Mouse (Mus musculus): ENCODE data around the gene Stard10. TPM values are rescaled to one million over a fixed set of nuclear protein-coding genes. Genes with fewer than 3 reads are reported as not detected.

Gene Stard10
- total RNA-seq, 1 experiment: 15.2 TPM

DNA sequence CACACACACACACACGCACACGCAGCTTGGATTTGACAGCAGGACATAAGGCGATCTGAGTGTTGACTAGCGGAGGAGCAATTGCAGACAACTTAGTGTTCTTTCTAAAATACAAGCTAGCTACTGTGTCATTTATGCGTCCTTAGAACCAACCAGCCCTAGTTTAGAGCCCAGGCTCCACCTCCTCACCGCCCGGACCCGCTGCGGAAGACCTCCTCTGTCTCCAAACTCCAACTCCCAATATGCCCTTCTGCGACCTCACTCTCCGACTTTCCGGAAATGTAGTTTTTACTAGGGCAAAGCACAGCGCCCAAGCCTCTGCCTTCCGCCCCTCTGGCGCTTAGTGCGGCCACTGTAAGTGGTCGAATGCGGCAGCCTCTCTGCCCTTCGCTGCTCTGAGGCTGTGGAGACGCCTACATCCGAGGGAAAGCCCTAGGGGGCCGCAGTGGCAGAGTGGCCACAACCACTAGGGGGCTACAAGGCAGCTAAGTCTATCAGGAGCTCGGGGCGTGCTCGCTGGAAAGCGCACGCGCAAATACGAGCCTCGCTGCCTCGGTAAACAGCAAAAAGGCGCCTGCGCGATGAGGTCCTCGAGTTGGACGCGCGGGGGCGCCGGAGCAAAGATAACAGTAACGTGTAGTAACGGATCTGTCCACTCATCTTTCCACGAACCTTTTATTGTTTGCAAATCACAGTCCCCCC is 6.4 kb upstream of the Stard10 start:
- peak; percentile 97 for DNase-seq (ENCODE audit: low read depth, low spot score)
- H3K4me3 ChIP-seq (ENCODE audit: insufficient read depth in 1 of 2, low read depth in 1 of 2, low read length in 2 of 2, poor library complexity in 1 of 2, severe bottlenecking in 1 of 2): peak overlapping the region; percentile 68 to 91
- peak overlapping the region; percentile 52 for H3K27ac ChIP-seq (ENCODE audit: insufficient read depth, low read depth, low read length, poor library complexity, severe bottlenecking)
- H3K9ac ChIP-seq (ENCODE audit: insufficient read depth, low read depth, low read length, poor library complexity, severe bottlenecking): peak overlapping the region; percentile 72
- TF ChIP-seq HCFC1 (IDR thresholded peaks at IDR 0.05; ENCODE audit: borderline replicate concordance, insufficient read depth, low read length): peak; percentile 77; the same call in 1 of the 2 replicates
- 0 out of 2 replicates have a peak, but pooled peaks have one; percentile 28 for TF ChIP-seq ZC3H11A (IDR thresholded peaks at IDR 0.05; ENCODE audit: borderline replicate concordance, low read depth, low read length)
- TF ChIP-seq MAFK (IDR thresholded peaks at IDR 0.05; ENCODE audit: insufficient read depth, low read depth, low read length): 0 out of 2 replicates have a peak, but pooled peaks have one; percentile 14
- no peak for TF ChIP-seq ZNF384 (IDR thresholded peaks at IDR 0.05; ENCODE audit: low read depth, low read length)
- no peak for TF ChIP-seq CHD2 (IDR thresholded peaks at IDR 0.05; ENCODE audit: low read depth, low read length)
- no peaks in the 10 kb centered on the region for H3K36me3 ChIP-seq (ENCODE audit: control insufficient read depth, insufficient read depth, low read length, poor library complexity, severe bottlenecking)
- no peaks in the 10 kb centered on the region for H3K9me3 ChIP-seq (ENCODE audit: control insufficient read depth, insufficient read depth, low read depth, low read length)
- in situ Hi-C loops (cut with MboI; ENCODE audit: low sequenced_read_pairs in 2 of 2, unreplicated experiment in 2 of 2): no loop called here
- peaks cover 0 to 3% of the 10 kb centered on the region in 2 experiments; a peak in 1 of 4 replicates for H3K4me1 ChIP-seq (ENCODE audit: control insufficient read depth in 2 of 2, insufficient read depth in 2 of 2, low read length in 2 of 2, poor library complexity in 1 of 2)

GRCm38 (mm10) chr7:101311061-101311460 is 5.8 kb upstream of the Stard10 start:
- no peak for DNase-seq (ENCODE audit: low read depth, low spot score)
- Histone ChIP-seq H3K36me3 (ENCODE audit: control insufficient read depth, insufficient read depth, low read length, poor library complexity, severe bottlenecking) (no peaks in the 10 kb centered on the region), H3K9ac (ENCODE audit: insufficient read depth, low read depth, low read length, poor library complexity, severe bottlenecking) (no peak overlapping the region; the same call in 1 of the 2 replicates), H3K9me3 (ENCODE audit: control insufficient read depth, insufficient read depth, low read depth, low read length) (no peaks in the 10 kb centered on the region), H3K27ac (ENCODE audit: insufficient read depth, low read depth, low read length, poor library complexity, severe bottlenecking) (no peak overlapping the region), H3K4me3 (ENCODE audit: insufficient read depth in 1 of 2, low read depth in 1 of 2, low read length in 2 of 2, poor library complexity in 1 of 2, severe bottlenecking in 1 of 2) (peak overlapping the region in 1 of 2 experiments; percentile 11; a peak in 1 of 4 replicates), H3K4me1 (ENCODE audit: control insufficient read depth in 2 of 2, insufficient read depth in 2 of 2, low read length in 2 of 2, poor library complexity in 1 of 2) (peaks cover 0 to 3% of the 10 kb centered on the region in 2 experiments; a peak in 1 of 4 replicates)
- no peak for TF ChIP-seq ZNF384 (IDR thresholded peaks at IDR 0.05; ENCODE audit: low read depth, low read length)
- no peak for TF ChIP-seq MAFK (IDR thresholded peaks at IDR 0.05; ENCODE audit: insufficient read depth, low read depth, low read length)
- TF ChIP-seq HCFC1 (IDR thresholded peaks at IDR 0.05; ENCODE audit: borderline replicate concordance, insufficient read depth, low read length): no peak
- no peak for TF ChIP-seq CHD2 (IDR thresholded peaks at IDR 0.05; ENCODE audit: low read depth, low read length)
- TF ChIP-seq ZC3H11A (IDR thresholded peaks at IDR 0.05; ENCODE audit: borderline replicate concordance, low read depth, low read length): no peak
- in situ Hi-C loops (cut with MboI; ENCODE audit: low sequenced_read_pairs in 2 of 2, unreplicated experiment in 2 of 2): no loop called here

DNA sequence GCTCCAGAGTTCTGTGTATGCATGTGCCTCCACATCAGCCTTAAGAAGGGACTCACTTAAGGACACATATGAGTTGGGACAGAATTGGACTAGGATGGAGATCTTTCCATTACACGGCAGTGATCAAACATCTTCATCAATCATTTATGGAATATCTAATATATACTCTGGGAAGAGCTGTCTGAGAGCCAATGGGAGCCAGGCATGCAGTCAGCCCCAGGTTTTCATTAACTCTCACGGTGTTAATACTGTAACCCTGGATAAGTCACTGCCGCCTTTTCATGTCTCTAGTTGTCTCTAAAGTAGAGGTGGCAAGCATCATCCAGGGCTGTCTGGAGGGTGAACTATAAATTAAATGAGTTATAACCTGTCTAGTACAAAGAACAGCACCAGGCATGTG is 3.9 kb upstream of the Stard10 start:
- in situ Hi-C loops (cut with MboI; ENCODE audit: low sequenced_read_pairs in 2 of 2, unreplicated experiment in 2 of 2): no loop called here
- DNase-seq (ENCODE audit: low read depth, low spot score): no peak
- TF ChIP-seq CHD2 (IDR thresholded peaks at IDR 0.05; ENCODE audit: low read depth, low read length) (no peak), ZNF384 (IDR thresholded peaks at IDR 0.05; ENCODE audit: low read depth, low read length) (no peak), HCFC1 (IDR thresholded peaks at IDR 0.05; ENCODE audit: borderline replicate concordance, insufficient read depth, low read length) (no peak), ZC3H11A (IDR thresholded peaks at IDR 0.05; ENCODE audit: borderline replicate concordance, low read depth, low read length) (no peak), MAFK (IDR thresholded peaks at IDR 0.05; ENCODE audit: insufficient read depth, low read depth, low read length) (no peak)
- Histone ChIP-seq H3K4me1 (ENCODE audit: control insufficient read depth in 2 of 2, insufficient read depth in 2 of 2, low read length in 2 of 2, poor library complexity in 1 of 2) (peaks cover 0 to 3% of the 10 kb centered on the region in 2 experiments; a peak in 1 of 4 replicates), H3K4me3 (ENCODE audit: insufficient read depth in 1 of 2, low read depth in 1 of 2, low read length in 2 of 2, poor library complexity in 1 of 2, severe bottlenecking in 1 of 2) (no peak overlapping the region), H3K9me3 (ENCODE audit: control insufficient read depth, insufficient read depth, low read depth, low read length) (no peaks in the 10 kb centered on the region), H3K36me3 (ENCODE audit: control insufficient read depth, insufficient read depth, low read length, poor library complexity, severe bottlenecking) (no peaks in the 10 kb centered on the region), H3K27ac (ENCODE audit: insufficient read depth, low read depth, low read length, poor library complexity, severe bottlenecking) (no peak overlapping the region), H3K9ac (ENCODE audit: insufficient read depth, low read depth, low read length, poor library complexity, severe bottlenecking) (no peak overlapping the region)

- no peak overlapping the region for H3K4me3 ChIP-seq (ENCODE audit: insufficient read depth in 1 of 2, low read depth in 1 of 2, low read length in 2 of 2, poor library complexity in 1 of 2, severe bottlenecking in 1 of 2)
- H3K9me3 ChIP-seq (ENCODE audit: control insufficient read depth, insufficient read depth, low read depth, low read length): no peaks in the 10 kb centered on the region
- no peak overlapping the region for H3K27ac ChIP-seq (ENCODE audit: insufficient read depth, low read depth, low read length, poor library complexity, severe bottlenecking)
- DNase-seq (ENCODE audit: low read depth, low spot score): no peak
- no peak for TF ChIP-seq HCFC1 (IDR thresholded peaks at IDR 0.05; ENCODE audit: borderline replicate concordance, insufficient read depth, low read length)
- no peak for TF ChIP-seq ZNF384 (IDR thresholded peaks at IDR 0.05; ENCODE audit: low read depth, low read length)
- no peak for TF ChIP-seq MAFK (IDR thresholded peaks at IDR 0.05; ENCODE audit: insufficient read depth, low read depth, low read length)
- no peak for TF ChIP-seq CHD2 (IDR thresholded peaks at IDR 0.05; ENCODE audit: low read depth, low read length)
- TF ChIP-seq ZC3H11A (IDR thresholded peaks at IDR 0.05; ENCODE audit: borderline replicate concordance, low read depth, low read length): no peak
- H3K36me3 ChIP-seq (ENCODE audit: control insufficient read depth, insufficient read depth, low read length, poor library complexity, severe bottlenecking): no peaks in the 10 kb centered on the region
- H3K9ac ChIP-seq (ENCODE audit: insufficient read depth, low read depth, low read length, poor library complexity, severe bottlenecking): no peak overlapping the region
- H3K4me1 ChIP-seq (ENCODE audit: control insufficient read depth in 2 of 2, insufficient read depth in 2 of 2, low read length in 2 of 2, poor library complexity in 1 of 2): peaks cover 0 to 3% of the 10 kb centered on the region in 2 experiments; a peak in 1 of 4 replicates
- in situ Hi-C loops (cut with MboI; ENCODE audit: low sequenced_read_pairs in 2 of 2, unreplicated experiment in 2 of 2): no loop called here
Observed at GRCm38 (mm10) chr7:101314396-101314795, 2.5 kb upstream of the Stard10 start.
